Mouse (Mus musculus): ENCODE data around the gene Adpgk.

Adpgk gene

DNA sequence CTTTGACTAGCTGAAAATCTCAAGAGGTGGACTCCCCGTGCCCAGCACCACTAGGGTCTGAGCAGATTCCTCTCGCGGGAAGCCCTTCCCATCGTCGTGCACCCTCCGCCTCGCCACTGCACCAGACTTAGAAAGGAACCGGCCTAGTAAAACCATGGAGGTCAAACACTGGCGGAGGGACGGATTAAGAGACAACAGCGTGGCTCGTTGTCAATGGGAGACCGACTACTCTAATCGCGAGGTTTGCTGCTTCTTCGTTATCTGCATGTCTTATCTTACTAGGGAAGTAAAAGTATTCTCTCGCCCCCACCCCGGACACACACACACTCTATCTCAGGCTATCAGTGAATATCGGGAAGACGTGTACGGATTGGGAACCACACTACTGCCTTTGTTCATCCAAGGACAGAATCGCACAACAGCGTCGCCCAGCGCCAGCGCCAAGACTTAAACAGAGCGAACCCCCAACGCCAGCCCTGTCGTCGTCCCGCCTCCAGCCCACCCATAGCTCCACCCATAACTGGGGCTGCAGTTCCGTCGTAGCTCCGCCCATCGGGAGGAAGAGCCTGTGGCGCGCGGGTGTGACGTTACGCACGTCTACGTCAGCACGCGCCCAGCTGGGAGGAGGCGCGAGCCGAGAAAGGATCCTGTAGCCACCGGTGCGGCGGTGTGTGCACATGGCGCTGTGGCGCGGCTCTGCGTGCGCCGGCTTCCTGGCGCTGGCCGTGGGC, at the start of gene Adpgk:
Gene Adpgk, plus strand, starts transcription at position 602 of the 731 bp plus-strand sequence.
- in situ Hi-C loops (cut with MboI, MseI), result loop anchor here (5.0 to 25.0 kb wide), 2 partner anchors 196 to 729 kb away; partner anchors contain the start of genes Arih1 and Cd276

DNA sequence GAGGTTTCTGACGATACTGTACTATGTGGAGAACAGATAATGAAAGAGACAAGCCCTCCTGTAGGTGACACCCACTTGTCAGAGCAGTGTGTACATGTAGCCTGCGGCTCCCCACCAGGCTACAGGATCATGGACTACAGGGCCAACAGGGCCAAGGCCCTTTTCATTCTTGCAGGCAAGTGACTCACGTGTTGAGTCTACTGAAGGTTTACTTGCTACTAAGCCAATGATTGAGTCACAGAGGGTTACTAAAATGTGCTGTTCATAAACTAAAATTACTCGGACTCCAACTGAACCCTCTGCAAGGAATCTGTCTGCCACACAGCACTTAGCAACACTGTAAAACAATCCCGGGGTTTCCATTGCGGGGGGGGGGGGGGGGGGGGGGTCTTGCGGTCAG, 46.2 kb upstream of the Adpgk start:
- in situ Hi-C loops (cut with MboI, MseI), result no loop called here

DNA sequence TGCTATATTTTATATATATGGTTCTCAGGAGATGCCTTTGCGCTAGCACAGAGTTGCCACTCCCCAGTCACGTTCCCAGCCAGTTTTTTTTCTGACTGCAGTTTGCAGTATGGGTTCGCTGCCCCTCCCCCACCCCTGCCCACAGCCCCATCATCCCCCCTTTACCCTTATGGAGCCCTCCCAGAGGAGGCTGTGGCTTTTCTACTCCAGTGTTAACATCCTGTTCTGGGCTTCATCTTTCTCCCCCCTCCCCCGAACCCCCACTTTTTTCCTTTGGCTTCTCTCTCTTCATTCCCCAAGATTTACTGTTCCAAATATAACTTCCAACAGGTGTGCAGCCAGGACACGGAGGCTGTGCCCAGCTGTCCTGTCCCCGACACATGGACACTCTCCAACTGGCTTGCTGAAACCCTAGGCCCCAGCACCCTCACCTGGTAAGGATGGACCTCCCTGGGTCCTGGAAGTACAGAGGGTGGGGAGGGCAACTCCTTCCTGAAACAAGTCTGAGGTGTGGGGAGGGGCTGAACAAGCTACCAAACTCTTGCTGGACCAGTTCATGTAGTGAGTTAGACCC, 44.8 kb upstream of the Adpgk start:
- in situ Hi-C loops (cut with MboI, MseI), result no loop called here

DNA sequence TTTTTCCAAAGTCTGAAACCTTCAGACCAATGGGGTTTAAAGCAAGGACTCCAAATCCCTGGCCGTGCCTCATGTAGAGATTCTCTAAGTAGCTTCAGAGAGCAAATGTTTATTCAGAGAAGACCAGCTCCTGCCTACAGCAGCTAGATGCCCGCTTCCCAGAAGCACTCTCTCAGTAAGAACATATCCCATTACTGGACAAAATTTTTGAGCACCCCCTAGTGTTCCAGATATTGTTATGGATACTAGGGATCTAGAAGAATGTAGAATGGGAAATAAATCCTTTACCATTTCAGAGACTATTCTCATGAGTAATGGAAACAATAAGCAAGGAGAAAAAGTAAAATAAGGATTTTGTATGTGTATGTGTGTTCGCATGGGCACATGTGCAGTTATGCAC, 42.0 kb upstream of the Adpgk start:
- in situ Hi-C loops (cut with MboI, MseI), result no loop called here

DNA sequence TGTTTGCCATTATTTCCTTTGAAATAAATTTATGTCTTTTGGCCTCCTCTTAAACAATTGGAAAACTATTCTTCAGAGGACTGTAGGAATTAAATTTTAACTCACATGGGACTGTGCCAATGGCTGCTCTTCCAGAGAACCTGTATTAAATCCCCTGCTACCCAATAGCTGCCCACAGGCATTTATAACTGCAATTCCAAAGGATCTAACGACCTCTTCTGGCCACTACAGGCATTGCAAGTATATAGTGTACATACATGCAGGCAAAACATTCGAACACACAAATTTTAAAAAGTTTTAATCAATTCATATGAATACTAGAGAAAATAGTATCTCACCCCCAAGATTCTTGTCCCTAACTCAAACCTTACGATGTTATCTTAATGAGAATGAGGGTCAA, 41.1 kb upstream of the Adpgk start:
- in situ Hi-C loops (cut with MboI, MseI), result no loop called here

DNA sequence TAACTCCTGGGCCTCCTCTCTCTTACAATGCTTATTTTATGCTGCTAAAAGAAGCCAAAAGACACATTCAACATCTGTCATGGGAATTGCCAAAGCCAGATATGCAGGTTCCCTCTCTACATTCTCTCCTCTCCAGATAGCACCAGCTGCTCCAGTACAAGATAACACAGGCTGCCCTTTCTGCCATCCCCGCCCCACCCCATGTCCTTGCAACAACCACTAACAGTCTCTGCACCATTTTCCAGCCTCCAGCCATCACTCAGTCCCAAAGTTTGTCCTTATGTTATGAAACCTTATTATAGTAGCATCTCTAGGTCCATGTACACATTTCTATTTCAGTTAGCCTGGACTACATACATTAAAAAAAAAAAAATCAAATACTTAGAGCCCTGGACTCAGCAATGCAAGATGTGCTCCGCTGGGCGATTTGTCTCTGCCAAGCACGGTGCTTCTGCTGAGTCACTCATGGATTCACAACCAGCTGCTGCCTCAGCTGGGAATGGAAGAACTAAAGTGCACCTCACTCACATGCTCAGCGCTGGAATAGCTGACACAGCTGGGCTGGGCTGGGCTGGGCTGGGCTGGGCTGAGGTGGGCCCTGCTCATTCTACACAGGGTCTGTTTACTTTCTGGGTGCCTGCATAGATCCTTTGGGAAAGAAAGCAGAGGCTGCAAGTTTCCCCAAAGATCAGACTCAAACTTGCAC, 36.5 kb upstream of the Adpgk start:
- in situ Hi-C loops (cut with MboI, MseI), result no loop called here

DNA sequence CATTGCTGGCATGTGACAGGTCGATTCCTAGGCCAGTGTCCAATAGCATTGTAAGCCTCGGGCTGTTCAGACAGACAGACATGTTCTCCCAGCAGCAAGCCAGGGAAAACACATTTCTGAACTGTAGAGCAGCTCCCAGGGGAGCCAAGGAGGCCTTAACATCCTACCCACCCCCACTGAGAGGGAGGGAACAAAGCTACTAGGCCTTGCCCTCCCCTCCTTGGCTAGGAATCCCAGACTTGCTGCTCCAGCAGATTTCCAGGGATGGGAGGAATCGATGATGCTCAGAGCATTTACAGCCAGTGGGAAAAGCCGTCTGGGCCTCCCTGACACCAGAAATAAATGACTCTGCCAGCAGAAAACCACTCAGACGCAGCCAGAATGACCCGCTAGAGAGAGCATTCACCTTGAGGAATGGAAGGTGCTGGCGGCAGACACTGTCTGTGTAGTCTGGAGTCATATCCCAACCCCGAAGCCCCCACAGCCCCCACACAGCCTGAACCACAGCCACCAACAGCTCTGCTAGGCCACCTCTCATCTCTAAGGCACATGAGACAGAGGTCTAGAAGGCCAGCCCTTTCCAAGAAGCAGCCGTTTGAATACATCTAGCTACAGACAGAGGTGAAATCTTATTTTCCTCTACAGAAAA, 31.4 kb upstream of the Adpgk start:
- in situ Hi-C loops (cut with MboI, MseI), result no loop called here

DNA sequence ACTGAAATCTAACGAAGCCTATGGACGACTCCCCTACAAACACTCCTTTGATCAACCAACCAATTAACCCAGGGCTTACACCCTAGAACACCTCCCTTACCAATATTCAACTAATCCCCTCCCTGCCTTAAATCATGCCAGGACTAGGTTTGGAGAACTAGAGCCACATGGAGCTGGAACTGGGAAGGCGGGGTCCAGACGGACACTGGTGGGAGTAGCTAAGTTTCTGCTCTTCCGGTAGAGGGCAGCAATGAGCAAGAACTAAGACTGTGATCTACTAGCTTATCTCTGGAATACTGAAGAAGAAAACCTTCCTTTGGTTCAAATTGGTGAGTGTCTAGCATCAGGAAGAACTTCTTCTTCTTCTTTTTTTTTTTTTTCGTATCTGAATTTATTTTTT, 25.0 kb upstream of the Adpgk start:
- in situ Hi-C loops (cut with MboI, MseI), result no loop called here

DNA sequence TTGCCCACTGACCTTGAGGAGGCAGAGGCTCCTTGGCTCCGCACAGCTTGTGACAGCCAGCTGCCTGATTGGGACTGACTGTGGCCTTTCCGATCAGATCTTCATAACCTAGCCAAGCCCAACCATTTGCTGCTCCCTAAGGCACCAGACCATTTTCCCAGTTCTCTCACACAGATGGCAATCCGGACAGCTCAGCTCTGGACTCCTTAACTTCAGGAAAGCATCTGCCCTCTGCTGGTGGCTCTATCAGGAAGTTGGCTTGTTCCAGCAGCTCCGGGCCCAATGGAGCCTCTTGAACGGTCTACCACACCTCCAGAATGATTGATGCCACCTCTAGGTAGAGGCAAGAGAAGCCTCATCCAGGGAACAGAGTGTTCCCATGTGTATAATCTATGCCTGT, 21.6 kb upstream of the Adpgk start:
- in situ Hi-C loops (cut with MboI, MseI), result no loop called here

DNA sequence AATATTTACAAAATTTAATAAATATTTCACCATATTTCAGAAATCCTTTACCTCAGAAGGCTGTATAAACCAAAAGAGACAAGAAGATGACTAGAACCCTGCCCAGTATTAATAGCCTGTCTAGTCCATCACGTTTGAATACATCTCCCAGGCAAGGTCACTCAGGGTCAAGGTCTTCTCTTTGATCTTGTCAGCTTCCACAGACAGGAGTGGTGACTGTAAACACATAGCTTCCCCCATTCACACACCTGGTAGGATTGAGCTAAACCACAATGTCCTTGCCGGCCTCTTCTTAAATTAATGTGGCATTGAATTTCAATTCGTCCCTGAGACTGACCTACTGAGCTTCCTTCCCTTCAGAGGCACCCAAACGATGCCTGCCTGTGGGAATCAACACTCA, 20.3 kb upstream of the Adpgk start:
- in situ Hi-C loops (cut with MboI, MseI), result no loop called here

DNA sequence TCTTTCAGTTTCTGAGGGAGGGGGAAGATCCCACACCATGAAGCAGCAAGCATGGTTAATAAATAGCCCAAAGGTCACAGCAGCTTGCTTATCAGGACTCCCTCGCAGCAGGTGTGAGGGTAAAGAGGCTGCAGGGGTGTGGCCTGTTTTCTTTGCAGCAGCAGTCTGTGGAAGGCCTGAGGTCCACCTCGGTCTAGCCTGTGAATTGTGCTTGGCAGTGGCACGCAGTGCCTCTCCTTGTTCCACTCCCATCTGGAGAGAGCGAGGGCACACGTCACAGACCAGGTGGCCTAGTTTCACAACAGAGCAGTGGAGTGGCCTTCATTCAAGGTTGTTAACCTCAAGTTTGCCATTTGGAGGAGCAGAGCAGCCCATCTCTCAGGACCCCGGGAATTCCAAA, 19.6 kb upstream of the Adpgk start:
- in situ Hi-C loops (cut with MboI, MseI), result no loop called here

DNA sequence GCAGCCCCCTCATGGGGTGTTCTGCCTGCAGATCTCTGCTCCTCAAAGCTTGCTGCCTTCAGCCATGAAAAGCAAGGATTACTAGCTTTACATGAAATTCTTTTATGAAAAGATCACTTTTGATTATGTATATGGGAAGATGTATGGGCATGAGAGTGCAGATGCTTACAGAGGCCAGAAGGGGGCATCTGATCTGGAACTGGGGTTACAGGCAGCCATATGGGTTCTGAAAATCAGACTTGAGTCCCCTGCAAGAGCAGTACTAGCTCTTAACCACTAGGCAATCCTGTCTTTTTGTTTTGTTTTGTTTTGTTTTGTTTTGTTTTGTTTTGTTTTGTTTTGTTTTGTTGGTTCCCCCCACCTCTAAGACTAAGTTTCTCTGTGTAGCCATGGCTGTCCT, 18.2 kb upstream of the Adpgk start:
- in situ Hi-C loops (cut with MboI, MseI), result no loop called here

DNA sequence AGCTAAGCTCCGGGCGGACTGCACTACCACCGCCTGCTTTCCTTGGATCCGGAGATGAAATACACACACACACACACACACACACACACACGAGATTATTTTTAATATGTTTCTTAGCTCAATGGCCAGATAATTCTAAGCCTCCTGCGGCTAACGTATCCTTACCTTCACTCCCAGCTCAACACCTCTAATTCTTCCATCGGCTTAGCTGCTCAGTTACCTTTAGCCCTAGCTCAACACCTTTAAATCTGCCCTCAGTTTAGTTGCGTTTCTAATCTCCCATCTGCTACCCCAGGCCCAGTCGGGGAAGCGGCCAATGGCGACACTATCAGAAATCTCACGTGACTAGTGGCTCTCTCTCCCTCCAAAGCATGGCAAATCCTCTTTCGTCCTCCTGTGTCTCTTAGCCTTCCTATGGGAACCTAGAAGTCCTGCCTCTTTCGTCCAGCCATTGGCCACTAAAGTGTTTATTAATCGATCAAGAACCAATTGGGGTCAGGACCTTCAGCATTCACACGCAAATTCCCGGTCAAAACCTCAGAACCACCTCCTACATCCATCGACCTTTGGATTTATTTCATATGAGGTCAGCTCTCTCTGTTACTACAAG, 16.4 kb upstream of the Adpgk start:
- in situ Hi-C loops (cut with MboI, MseI), result loop anchor here (25.0 kb wide), 1 partner anchor 713 kb away; the partner anchor contains the start of gene Cd276

DNA sequence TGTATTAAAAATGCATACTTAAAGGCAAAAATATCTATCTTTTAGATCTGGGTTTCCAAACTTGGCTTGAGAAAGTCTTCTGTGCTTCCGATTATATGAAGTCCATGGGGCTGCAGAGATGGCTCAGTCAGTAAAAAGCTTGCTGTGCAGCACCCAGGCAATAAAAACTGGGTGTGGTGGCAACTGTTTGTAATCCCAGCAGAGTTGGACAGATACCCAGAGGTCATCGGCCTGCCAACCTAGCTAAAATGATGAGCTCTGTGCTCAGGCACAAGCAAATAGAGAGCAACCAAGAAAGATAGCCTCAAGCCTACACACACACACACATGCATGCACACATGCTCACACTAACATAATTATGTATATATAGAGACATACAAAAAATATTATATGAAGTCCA, 13.2 kb upstream of the Adpgk start:
- in situ Hi-C loops (cut with MboI, MseI), result loop anchor here (25.0 kb wide), 1 partner anchor 716 kb away; the partner anchor contains the start of gene Cd276

DNA sequence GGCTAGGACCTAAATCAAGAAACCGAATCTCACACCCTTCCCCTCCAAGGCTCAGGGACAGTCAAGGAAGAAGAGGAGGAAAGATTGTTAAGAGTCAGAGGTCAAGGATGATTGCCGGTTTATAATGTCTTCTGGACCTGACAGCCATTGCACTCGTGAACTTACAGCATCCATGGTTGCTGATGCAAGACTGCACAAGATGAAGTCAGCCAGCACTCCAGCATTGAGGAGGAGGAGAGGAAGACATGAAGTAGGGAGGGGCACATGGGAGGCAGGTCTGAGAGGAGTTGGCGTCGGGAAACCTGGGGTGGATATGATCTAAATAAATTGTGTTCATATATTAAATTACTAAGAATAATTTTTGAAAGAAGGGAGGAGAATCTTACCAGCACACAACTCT, 12.7 kb upstream of the Adpgk start:
- in situ Hi-C loops (cut with MboI, MseI), result loop anchor here (25.0 kb wide), 1 partner anchor 716 kb away; the partner anchor contains the start of gene Cd276

DNA sequence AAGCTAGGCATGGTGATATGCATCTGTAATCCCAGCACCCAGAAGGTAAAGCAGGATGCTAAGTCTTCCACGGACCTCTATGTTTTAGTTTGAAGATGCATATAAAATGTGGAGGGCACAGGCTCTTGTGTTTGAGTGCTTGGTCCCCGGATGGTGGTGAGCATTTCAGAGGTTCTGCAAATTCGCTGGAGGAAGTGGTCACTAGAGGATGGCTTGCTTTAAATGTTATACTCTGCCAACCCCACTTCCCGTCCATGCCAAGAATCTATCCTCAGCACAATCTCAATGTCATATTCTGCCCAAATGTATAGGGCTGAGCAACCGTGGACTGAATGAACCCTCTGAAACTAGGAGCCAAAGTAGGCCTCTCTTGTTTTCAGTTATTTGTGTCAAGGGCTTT, 10.5 kb upstream of the Adpgk start:
- in situ Hi-C loops (cut with MboI, MseI), result loop anchor here (25.0 kb wide), 1 partner anchor 719 kb away; the partner anchor contains the start of gene Cd276

DNA sequence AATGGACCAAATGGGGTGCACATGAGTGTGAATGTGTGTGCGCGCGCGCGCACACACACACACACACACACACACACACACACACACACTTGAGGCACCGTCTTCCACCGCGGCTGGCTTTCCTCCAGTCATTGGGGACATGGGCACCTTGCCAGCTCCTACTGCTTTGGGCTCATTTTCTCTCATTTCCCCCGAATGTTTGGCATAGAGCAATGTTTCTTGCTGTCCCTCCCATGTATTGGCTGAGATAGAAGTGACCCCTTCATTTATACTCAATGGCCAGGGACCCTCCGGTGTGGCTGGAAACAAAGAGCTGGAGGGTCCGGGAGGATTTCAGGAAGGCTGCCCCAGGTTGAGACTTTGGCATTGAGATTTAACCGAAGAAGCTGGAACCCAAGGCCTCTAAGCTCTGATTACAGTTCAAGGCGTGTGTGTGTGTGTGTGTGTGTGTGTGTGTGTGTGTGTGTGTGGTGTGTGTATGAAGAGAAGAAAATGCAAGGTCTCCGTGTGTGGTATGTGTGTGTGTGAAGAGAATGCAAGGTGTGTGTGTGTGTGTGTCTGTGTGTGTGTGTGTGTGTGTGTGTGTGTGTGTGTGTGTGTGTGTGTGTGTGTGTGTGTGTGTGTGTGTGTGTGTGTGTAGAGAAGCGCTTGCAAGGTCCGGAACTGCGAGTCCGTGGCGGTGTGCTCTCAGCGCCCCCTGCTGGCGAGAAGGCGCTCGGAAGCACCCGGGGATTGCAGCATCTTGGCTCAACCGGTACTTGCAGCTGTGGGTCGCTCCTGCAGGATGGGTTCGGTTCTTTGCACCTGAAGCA, 9.3 kb upstream of the Adpgk start:
- in situ Hi-C loops (cut with MboI, MseI), result loop anchor here (25.0 kb wide), 1 partner anchor 720 kb away; the partner anchor contains the start of gene Cd276

DNA sequence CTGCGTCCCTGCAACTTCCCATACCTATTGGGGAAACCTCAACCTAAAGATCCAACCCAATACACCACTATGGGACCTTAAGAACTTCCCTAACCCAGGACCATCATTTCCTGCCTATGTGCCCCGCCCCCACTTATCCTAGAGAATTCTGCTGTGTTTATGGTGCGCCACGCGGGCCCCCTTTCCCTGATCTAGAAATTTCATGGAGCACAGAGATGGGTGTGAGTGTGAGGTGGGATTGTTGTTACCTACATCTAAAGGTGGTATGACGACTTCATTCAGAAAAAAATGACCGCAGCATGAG, 8.7 kb upstream of the Adpgk start:
- in situ Hi-C loops (cut with MboI, MseI), result loop anchor here (25.0 kb wide), 1 partner anchor 720 kb away; the partner anchor contains the start of gene Cd276

DNA sequence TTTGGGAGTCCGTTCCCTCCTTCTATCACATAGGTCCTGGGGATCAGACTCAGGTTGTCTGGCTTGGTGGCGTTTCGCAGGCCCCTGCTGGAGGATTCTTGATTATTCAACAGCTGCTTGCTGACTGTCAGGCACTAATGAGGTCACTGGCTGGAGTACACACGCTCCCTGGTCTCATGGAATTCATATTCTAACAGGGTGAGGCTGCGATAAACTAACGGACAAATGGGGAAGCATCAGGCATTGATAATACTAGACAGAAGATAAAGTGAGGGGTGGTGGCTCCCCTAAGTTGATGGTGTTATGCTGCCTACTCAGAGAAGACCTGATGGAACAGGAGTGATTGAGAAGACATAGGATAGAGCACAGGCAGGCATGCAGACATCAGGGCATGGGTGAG, 5.7 kb upstream of the Adpgk start:
- in situ Hi-C loops (cut with MboI, MseI), result loop anchor here (25.0 kb wide), 1 partner anchor 723 kb away; the partner anchor contains the start of gene Cd276

DNA sequence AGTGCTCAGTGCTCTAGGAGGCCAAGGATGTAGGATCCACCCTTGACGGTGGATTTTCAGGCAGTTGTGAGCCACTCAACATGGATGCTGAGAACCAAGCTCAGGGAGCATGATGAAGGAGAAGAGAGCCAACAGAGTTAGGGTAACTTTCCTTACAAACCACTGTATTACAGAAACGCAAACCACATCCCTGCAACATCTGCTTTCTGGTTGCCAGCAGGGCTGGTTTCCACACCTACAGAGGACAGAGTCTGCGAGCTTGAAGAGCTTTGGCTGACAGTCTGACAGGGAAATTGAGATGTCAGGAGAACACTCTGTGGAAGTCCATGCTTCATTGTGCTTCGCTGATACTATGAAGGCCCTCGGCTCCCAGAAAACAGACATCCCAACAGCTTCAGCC, 3.3 kb upstream of the Adpgk start:
- in situ Hi-C loops (cut with MboI, MseI), result loop anchor here (25.0 kb wide), 1 partner anchor 726 kb away; the partner anchor contains the start of gene Cd276

Data from T-helper 2 cell (primary cell).